Mouse (Mus musculus) Muller cell, postnatal 12 days (primary cell): Measurements from ENCODE around the gene Sept5.

ENCODE experiments used
- DNase-seq: peaks from one replicate; pipeline ENCODE4 v3.0.0-alpha.2; 2015; ENCODE audit errors: inconsistent ontology term

The Sept5 gene

GRCm38 (mm10) chr16:18583169-18583568 lies 46.6 kb downstream of the Sept5 start:
- no peak for DNase-seq

- no peak for DNase-seq
Measured at GRCm38 (mm10) chr16:18582426-18583148, 47.2 kb downstream of the Sept5 start.

GRCm38 (mm10) chr16:18581623-18582205 lies 48.0 kb downstream of the Sept5 start:
- DNase-seq = peak; percentile 33

- peak; percentile 24 for DNase-seq
Measured at GRCm38 (mm10) chr16:18581050-18581622, 48.6 kb downstream of the Sept5 start.

GRCm38 (mm10) chr16:18580389-18580788 lies 49.4 kb downstream of the Sept5 start:
- DNase-seq = peak; percentile 47

- DNase-seq = no peak
Measured at GRCm38 (mm10) chr16:18577599-18578160, 52.1 kb downstream of the Sept5 start.

GRCm38 (mm10) chr16:18577071-18577470 lies 52.7 kb downstream of the Sept5 start:
- no peak for DNase-seq

GRCm38 (mm10) chr16:18574196-18574595 lies 55.6 kb downstream of the Sept5 start:
- DNase-seq = no peak
